Mouse (Mus musculus) kidney, postnatal 0 days (tissue): Measurements from ENCODE around the gene Cep128. TPM values are rescaled to one million over a fixed set of nuclear protein-coding genes. Genes with fewer than 3 reads are reported as not detected.

Source experiments
- ATAC-seq: fragments of 200-750 bp; cut with Nextera tagmentation; replicated peaks from 2 replicates; pipeline ENCODE4 v1.8.0; 2017; ENCODE audit warnings: low read depth, moderate number of reproducible peaks, moderate TSS enrichment, moderate library complexity; ENCODE audit not compliant: low FRiP score
- DNase-seq: peaks from one replicate; pipeline ENCODE4 v3.0.0-alpha.2; 2016; ENCODE audit warnings: low spot score
- H3K27ac ChIP-seq: fragments of 300-500 bp; sonication (generic); 2 replicates; pipeline ENCODE4 v1.5.1; 2014; ENCODE audit warnings: mild to moderate bottlenecking
- H3K27me3 ChIP-seq: fragments of 300-500 bp; sonication (generic); 2 replicates; pipeline ENCODE4 v1.6.1; 2014; ENCODE audit warnings: low read length, mixed read lengths; ENCODE audit not compliant: insufficient read depth
- H3K36me3 ChIP-seq: fragments of 300-500 bp; sonication (generic); 2 replicates; pipeline ENCODE4 v1.6.1; 2014; ENCODE audit warnings: low read length, mixed read lengths; ENCODE audit not compliant: insufficient read depth
- H3K4me1 ChIP-seq: fragments of 300-500 bp; sonication (generic); replicated peaks from 2 replicates; pipeline ENCODE4 v1.6.1; 2014; ENCODE audit warnings: antibody characterized with exemption, low read length, mixed read lengths; ENCODE audit not compliant: insufficient read depth
- H3K4me2 ChIP-seq: fragments of 300-500 bp; sonication (generic); 2 replicates; pipeline ENCODE4 v1.6.1; 2014; ENCODE audit warnings: mild to moderate bottlenecking, low read length, moderate library complexity, mixed read lengths
- H3K4me3 ChIP-seq: fragments of 300-500 bp; sonication (generic); replicated peaks from 2 replicates; pipeline ENCODE4 v1.5.1; 2014; ENCODE audit warnings: low read depth, low read length
- H3K9ac ChIP-seq: fragments of 300-500 bp; sonication (generic); 2 replicates; pipeline ENCODE4 v1.6.1; 2014; ENCODE audit warnings: low read depth, low read length
- H3K9me3 ChIP-seq: fragments of 300-500 bp; sonication (generic); replicated peaks from 2 replicates; pipeline ENCODE4 v1.6.1; 2016; ENCODE audit warnings: low read length, inconsistent platforms, mixed read lengths
- CTCF ChIP-seq: IDR thresholded peaks from 2 replicates; pipeline ENCODE4 v1.5.1; 2016; ENCODE audit warnings: antibody characterized with exemption, low read depth, mild to moderate bottlenecking, moderate library complexity
- WGBS: fragments of 180-500 bp; shearing (Covaris S2); extraction: QIAGEN DNeasy Blood & Tissue Kit; methylation state at CpG from one replicate; pipeline ENCODE4 v1.1.7; 2014; 5-methylcytosine and 5-hydroxymethylcytosine counted together
- polyA plus RNA-seq: library from polyadenylated mRNA; unstranded; fragments of >200 nt; fragmentation: Nextera tagmentation; extraction: Ambion mirVana; gene quantifications from 2 replicates; pipeline ENCODE4 v1.2.1, GENCODE M21; 2015

The Cep128 gene
- polyA plus RNA-seq, 1 experiment from 2014 or later = 2.9 TPM

GRCm38 (mm10) chr12:91263705-91264104 lies 120.5 kb downstream of the Cep128 start:
- no peak for TF ChIP-seq CTCF
- Histone ChIP-seq H3K9me3 (no peaks in the 10 kb centered on the region), H3K27ac (no peak overlapping the region), H3K36me3 (no peaks in the 10 kb centered on the region), H3K4me2 (no peak overlapping the region), H3K27me3 (no peaks in the 10 kb centered on the region), H3K9ac (no peak overlapping the region), H3K4me3 (no peak overlapping the region), H3K4me1 (no peaks in the 10 kb centered on the region)
- WGBS = 78% methylated on average over 3 of the region's 3 CpGs
- ATAC-seq (no peak), DNase-seq (no peak)

- no peaks in the 10 kb centered on the region for H3K36me3 ChIP-seq
- no peak for DNase-seq
- WGBS = 80% methylated on average over 3 of the region's 3 CpGs
- H3K27ac ChIP-seq = no peak overlapping the region
- TF ChIP-seq CTCF = no peak
- no peak overlapping the region for H3K4me3 ChIP-seq
- H3K9ac ChIP-seq = no peak overlapping the region
- H3K9me3 ChIP-seq = no peaks in the 10 kb centered on the region
- no peak for ATAC-seq
- no peaks in the 10 kb centered on the region for H3K4me1 ChIP-seq
- H3K4me2 ChIP-seq = no peak overlapping the region
- no peaks in the 10 kb centered on the region for H3K27me3 ChIP-seq
Observed at GRCm38 (mm10) chr12:91262801-91263200, 121.4 kb downstream of the Cep128 start.

DNA sequence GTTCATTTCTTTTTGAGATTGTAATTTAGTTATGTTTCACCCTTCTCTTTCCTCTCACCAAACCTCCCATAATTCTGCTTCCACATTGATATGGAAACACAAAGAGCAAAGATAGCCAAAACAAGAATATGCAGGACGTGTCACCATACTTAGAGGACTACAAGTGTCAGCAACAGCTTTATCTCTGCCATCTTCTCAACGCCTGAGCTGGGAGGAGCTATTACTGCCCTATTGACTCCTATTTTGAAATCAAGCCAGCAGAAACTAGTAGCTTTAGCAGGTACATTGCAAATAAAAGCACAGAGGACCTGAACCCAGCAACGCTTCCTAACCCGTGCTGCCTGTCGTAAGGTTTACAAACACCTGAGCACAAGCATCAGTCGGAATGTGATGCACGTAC lies 127.9 kb downstream of the Cep128 start:
- TF ChIP-seq CTCF = no peak
- ATAC-seq (no peak), DNase-seq (no peak)
- H3K9ac ChIP-seq = no peak overlapping the region
- WGBS = 83% methylated on average over 7 of the region's 7 CpGs
- H3K36me3 ChIP-seq = no peaks in the 10 kb centered on the region
- no peaks in the 10 kb centered on the region for H3K4me1 ChIP-seq
- no peaks in the 10 kb centered on the region for H3K27me3 ChIP-seq
- no peak overlapping the region for H3K27ac ChIP-seq
- H3K4me3 ChIP-seq = no peak overlapping the region
- H3K4me2 ChIP-seq = no peak overlapping the region
- no peaks in the 10 kb centered on the region for H3K9me3 ChIP-seq

DNA sequence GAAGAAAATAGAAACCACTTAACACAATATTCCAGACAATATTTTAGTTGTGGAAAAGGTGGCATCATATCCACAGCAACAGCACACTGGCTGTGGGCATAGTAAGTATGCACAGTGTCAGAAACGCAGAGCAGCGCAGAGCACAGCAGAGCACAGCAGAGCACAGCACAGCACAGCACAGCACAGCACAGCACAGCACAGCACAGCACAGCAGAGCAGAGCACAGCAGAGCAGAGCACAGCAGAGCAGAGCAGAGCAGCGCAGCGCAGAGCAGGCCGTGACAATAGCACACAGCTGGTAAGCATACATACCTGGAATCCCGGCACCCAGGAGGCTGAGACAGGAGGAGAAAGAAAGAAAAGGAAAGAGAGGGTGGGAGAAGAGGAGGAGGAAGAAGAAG lies 129.4 kb downstream of the Cep128 start:
- no peaks in the 10 kb centered on the region for H3K9me3 ChIP-seq
- H3K27me3 ChIP-seq = no peaks in the 10 kb centered on the region
- H3K4me2 ChIP-seq = no peak overlapping the region
- no peak for DNase-seq
- H3K4me1 ChIP-seq = no peaks in the 10 kb centered on the region
- 97% methylated on average over 6 of the region's 6 CpGs for WGBS
- H3K27ac ChIP-seq = no peak overlapping the region
- 0 out of 2 replicates have a peak, but pooled peaks have one; percentile 21 for ATAC-seq
- no peaks in the 10 kb centered on the region for H3K36me3 ChIP-seq
- no peak for TF ChIP-seq CTCF
- no peak overlapping the region for H3K4me3 ChIP-seq
- H3K9ac ChIP-seq = no peak overlapping the region

DNA sequence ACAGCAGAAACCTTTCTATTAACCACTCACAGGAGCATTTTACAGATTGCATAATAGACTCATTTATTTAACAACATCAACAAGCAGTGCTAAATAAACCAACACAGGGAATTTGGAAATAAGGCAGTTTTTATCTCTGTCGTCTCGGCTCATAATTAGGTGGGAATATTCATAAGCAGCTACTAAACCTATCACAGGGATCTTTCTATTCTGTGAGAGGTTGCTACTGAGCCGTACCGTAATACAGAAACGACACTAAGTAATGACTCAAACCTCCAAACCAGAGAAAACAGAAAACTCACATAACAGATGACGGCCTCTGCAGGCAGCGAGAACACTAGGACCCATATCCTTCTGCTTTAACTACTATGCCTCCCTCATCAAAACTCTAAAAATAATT lies 163.6 kb downstream of the Cep128 start:
- Histone ChIP-seq H3K9me3 (no peaks in the 10 kb centered on the region), H3K4me3 (no peak overlapping the region), H3K36me3 (no peaks in the 10 kb centered on the region), H3K27ac (no peak overlapping the region), H3K27me3 (no peaks in the 10 kb centered on the region), H3K4me1 (no peaks in the 10 kb centered on the region), H3K4me2 (no peak overlapping the region), H3K9ac (no peak overlapping the region)
- TF ChIP-seq CTCF = no peak
- ATAC-seq (no peak), DNase-seq (no peak)
- 90% methylated on average over 7 of the region's 7 CpGs for WGBS

DNA sequence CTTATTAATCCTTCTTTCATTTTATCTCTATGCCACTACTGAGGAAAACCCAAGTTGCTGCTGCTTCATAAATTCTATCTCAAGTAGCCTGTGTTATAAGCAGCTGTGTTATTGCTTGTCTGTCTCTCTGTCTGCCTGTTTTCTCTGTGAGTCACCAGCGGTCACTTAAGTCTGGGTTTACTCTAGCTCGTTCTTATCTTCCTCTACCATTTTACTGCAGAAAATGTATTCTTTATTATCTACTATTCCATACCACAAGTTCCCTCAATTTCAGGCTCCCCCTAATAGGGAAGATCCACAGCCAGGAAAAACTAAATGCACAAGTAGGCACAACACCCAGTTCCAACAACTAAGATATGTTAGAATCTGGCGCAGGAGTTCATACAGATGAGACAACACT lies 178.7 kb downstream of the Cep128 start:
- no peak for ATAC-seq
- no peak overlapping the region for H3K4me3 ChIP-seq
- no peak for DNase-seq
- H3K27me3 ChIP-seq = no peaks in the 10 kb centered on the region
- H3K4me2 ChIP-seq = no peak overlapping the region
- 77% methylated on average over 3 of the region's 3 CpGs for WGBS
- H3K9ac ChIP-seq = no peak overlapping the region
- H3K27ac ChIP-seq = no peak overlapping the region
- TF ChIP-seq CTCF = no peak
- no peaks in the 10 kb centered on the region for H3K4me1 ChIP-seq
- H3K36me3 ChIP-seq = no peaks in the 10 kb centered on the region
- no peaks in the 10 kb centered on the region for H3K9me3 ChIP-seq

DNA sequence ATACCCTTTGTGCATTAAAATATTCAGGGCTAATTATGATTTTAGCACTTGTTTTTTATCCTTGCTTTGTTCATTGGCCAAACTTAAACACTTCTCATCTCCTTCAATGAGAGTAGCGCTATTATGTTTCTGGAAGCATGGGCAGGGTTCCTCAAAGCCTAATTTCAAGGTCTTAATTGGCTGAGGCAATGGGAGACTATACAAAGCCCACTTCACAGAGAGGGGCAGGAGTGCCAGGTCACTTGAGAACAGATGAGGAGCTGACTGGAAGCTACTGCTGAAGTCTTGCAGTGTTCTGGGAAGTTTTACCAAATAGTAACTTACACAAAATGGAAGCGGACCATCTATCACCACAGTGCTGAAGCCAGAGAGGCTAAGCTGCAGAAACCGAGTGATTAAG lies 179.9 kb downstream of the Cep128 start:
- no peak for TF ChIP-seq CTCF
- H3K27me3 ChIP-seq = no peaks in the 10 kb centered on the region
- H3K4me3 ChIP-seq = no peak overlapping the region
- H3K9me3 ChIP-seq = no peaks in the 10 kb centered on the region
- H3K4me1 ChIP-seq = no peaks in the 10 kb centered on the region
- no peak for ATAC-seq
- 93% methylated on average over 3 of the region's 3 CpGs for WGBS
- H3K27ac ChIP-seq = no peak overlapping the region
- no peaks in the 10 kb centered on the region for H3K36me3 ChIP-seq
- no peak overlapping the region for H3K9ac ChIP-seq
- H3K4me2 ChIP-seq = no peak overlapping the region
- no peak for DNase-seq
